Mouse (Mus musculus) spleen, postnatal 4 days (tissue): ENCODE measurements around the gene Galnt10.

Experiments used
- DNase-seq, 2 experiments: peaks; one replicate each; pipeline ENCODE4 v3.0.0; 2022; ENCODE audit warnings: low spot score in 2 of 2

The Galnt10 gene

DNA sequence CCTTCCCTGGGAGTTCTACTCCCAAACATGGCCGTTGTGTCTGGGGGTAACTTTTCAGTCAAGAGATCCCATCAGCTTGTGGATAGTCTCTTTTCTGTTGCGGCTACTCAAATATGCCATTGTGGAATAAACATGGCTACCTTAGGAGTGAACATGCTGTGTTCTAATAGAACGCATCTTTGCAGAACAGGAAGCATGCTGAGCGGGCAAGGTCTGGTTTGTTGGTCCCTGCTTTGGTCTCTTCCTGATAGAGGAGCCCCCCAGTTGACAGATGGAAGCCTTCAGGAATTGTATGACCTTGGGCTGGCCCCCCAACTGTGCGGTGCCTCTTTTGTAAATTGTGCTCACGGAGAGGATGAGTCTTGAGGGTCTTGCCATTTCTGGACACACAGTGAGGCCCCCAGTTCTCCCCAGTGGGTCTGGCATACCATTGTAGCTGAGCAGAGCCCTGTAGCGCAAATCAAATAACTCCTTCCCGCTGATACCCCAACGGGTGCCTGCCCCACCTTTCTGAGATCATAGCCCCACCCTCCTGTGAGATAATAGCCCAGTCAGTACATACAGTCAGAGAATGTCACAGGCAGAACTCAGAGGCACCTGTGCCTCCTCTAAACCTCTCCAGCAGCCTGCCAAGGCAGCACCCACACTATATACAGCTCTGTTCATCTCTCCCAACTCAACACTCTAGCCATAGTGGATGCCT, 12.3 kb downstream of the Galnt10 start:
- peak; percentile 47 to 64 for DNase-seq

DNA sequence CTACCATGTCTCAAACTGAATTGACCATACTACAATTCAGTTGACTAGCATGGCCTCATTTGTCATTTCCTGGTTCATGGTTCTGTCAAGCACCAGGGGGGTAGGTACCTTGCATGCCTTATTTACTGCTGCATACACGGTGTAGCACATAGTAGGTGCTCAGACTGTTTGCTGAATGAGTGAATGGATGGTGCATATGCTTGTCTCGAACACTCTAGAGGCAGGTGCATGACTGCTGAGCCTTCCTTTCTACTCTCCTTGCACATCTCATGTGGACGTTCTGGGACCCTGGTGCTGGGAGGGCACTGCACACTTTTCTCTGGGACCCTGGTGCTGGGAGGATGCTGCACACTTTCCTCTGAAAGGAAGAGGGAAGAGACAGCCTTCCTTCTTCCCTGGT, 13.0 kb downstream of the Galnt10 start:
- DNase-seq, result peak; percentile 8 to 52

DNA sequence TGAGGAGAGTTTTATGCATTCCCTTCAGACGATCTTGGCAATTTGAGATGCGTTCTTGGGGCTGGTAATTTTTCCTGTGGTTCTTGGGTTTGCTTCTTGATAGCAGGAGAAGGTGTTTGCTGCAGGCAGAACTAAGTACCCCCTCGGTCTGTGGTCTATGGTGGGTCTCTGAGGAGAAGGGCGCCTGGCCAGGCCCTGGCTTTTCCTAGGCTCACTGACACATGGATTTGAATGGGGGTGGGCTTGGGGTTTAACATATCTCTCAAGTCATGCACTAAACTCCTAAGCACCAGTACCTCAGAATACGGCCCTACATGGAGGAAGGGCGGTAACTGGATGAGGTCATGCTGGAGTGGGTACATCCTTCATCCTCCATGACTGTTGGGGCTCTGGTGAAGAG, 13.5 kb downstream of the Galnt10 start:
- DNase-seq, result peak in 1 of 2 experiments; percentile 56

DNA sequence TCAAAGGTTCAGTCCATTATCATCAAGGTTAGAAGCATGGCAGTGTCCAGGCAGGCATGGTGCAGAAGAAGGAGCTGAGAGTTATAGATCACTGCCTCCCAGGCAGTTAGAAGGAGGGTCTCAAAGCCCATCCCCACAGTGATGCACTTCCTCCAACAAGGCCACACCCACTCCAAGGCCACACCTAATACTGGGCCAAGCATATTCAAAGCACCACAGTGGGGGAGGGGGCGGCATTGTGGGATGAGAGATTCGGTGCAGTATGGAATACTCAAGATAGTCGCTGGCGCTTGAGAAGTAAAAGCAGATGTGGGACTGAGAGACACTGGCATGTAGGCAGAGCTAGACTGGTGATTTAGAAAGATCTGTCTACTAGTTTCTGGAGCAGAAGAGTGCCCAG, 14.9 kb downstream of the Galnt10 start:
- DNase-seq, result peak; percentile 14 to 59

DNA sequence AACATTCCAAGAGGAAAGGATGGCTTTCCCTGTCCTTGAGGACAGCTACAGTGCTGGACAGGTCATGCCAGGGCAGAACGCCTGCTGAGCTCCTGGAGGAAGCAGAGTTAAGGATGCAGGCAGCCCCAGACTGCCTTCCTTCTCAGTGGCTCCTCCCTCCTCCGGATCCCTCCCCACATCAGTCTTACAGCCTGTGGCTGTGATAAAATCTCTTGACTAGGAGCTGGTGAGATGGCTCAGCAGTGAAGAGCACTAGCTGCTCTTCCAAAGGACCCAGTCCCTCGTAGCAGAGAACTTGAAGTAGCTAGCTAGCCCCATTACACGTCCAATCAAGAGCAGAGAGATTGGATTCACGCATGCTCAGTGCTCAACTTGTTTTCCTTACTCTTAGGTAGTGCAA, 15.6 kb downstream of the Galnt10 start:
- peak; percentile 21 to 60 for DNase-seq

DNA sequence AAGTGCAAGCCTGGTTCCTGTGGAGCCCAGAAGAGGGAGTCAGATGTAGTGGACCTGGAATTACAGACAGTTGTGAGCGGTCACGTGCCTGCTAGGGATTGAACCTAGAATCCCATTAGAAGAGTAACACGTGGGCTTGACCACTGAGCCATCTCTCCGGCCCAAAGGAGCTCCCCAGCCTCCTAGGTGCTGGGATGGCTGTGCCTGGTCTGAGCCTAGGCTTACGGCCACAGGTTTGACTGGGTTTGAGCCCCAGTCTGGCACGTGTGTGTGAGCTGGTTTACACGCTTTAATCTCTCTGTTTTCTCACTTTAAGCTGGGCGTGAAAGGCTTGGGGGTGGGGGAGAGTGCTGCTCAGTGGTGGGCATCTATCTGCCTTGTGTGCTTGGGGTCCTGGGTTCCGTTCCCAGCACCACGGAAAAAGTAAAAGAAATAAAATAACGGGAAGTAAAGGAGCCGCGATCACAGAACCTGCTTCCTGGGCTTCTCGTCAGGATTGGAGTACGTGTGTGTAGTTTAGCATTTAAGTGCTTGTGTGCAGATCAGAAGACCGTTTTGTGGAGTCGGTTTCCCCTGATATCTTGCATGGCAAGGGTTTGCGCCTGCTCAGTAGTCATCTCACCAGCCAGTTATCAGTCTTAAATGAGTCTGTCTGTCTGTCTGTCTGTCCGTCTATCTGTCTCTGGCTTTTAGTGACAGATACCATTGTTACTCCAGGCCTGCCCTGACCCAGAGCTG, 16.4 kb downstream of the Galnt10 start:
- peak; percentile 11 to 58 for DNase-seq

DNA sequence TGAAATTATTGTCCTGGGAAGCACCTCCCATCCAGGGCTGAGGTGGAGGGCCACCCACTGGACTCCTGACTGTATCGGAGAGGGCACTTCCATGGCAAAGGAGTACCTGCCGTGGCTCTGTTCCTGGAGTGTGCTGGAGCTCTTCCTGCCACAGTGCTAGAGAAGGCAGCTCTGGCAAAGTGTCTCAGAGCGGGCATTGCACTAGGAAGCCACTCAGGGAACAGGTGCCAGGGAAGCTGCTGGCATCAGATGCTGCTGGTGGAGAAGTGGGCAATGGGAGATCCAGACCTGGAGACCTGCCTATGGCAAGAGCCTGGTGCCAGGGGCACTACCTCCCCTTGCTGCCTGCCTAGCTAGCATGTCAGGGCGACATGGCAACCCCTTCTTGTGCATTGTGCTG, 17.0 kb downstream of the Galnt10 start:
- peak; percentile 11 to 56 for DNase-seq

DNA sequence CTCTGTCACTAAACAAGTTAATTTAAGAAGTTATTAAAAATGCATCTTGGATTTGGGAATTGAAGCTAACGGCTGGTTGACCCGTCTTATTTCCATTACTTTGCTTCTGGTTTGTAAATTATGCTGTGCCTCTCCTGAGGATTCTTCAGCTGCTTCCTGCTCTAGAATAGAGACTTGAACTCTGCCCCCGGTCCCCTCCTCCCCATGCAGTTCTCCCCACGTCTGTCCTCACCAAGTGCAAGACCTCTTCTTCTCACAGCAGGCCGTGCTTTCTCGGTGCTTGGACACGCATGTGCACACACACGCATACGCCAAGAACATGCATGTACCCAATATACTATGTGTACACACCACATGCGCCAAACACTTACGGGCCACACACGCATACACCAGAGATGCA, 18.0 kb downstream of the Galnt10 start:
- DNase-seq, result no peak

DNA sequence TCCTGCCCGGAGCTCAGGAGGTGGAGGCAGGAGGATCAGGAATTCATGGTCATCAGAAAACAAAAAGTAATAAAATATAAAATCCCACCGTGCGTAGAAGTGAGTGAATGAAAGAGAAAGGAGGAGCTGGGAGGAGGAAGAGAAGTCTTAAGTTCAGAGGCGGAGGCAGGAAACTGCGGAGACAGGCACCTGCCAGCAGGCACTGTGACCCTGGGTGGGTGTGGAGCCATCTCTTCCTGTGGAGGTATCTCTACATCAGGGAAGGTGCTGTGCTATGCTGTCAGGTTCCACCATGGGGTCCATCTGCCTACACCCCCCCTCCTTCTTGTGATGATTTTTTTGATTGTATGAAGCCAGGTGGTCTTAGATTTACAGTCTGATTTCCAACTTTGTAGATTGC, 19.5 kb downstream of the Galnt10 start:
- no peak for DNase-seq

DNA sequence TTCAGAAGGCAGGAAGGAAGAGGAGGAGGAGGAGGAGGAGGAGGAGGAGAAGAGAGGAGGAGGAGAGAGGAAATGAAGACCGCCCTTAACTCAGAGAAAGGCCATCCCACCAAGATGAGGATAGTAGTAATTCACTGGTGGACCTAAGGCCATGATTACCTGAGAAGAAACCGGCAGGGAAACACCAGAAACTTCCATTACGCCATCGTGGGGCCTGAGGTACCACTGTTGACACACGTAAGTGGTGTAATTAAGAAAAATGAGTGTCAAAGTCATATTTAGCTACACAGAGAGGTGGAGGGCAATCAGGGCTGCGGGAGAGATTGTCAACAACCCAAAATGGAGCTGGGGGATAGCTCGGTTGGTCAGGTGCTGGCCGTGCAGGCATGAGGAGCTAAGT, 23.0 kb downstream of the Galnt10 start:
- no peak for DNase-seq

DNA sequence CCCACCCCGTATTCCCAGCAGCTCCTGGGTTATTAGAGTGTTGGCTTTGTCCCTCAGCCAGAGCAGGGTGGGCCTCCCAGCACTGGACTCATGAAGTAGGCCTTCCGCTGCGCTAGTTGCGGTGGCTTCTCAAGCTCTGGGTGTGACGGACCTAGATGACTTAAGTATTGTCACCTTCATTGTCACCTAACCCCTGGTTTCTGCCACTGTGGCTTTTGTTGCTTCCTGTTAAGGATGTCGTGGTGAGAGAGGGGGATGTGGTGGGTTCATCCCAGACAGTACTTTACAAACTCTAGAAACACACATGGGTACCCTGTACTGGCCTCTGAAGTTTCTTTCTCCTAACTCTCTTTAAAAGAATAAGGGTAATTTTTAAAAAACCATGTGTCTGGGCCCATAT, 24.3 kb downstream of the Galnt10 start:
- DNase-seq, result no peak

DNA sequence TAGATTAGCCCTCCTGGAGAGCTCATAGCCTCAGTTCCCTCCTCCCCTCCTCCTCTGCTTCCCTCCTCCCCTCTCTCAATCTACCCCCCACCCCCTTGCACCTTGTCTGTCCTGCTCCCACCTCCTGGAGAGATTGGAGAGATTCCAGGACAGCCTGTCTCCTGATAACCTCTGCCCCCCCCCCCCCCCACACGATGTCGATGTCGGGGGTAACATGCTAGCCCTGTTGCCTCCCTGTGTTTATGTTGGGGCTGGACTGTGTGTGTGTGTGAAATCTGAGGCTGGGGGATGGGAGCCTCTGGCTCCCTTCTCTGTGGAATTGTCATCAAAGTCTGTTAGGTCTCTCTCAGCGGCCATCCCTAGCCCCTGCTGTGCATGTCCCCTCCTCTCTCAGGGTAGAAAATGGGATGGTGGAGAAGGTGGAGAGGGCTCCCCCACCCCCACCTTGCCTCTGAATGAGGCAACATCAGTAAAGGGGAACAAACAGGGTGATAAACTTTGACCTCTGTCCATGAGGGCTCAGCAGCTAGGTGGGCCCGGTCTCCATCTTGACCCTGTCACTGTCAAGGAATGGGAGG, 26.0 kb downstream of the Galnt10 start:
- no peak for DNase-seq

DNA sequence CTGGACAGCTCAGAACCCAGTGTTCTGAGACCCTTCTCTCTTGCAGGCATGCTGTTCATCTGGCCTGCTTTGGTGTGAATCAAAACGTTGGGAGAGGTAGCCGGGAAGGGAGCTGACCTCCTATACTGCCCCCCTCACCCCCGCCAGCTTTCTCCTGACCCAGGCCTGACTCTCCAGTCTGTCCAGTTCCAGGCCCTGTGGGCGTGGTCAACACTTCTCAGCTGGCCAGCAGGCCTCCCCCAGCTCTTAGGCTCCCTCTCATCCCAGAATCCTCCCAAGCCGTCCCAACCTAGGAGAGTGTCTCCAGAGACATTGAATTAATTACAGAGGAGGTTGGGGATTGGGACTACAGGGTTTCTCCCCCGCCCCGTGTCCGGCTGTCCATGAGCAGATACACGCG, 26.6 kb downstream of the Galnt10 start:
- DNase-seq, result no peak

DNA sequence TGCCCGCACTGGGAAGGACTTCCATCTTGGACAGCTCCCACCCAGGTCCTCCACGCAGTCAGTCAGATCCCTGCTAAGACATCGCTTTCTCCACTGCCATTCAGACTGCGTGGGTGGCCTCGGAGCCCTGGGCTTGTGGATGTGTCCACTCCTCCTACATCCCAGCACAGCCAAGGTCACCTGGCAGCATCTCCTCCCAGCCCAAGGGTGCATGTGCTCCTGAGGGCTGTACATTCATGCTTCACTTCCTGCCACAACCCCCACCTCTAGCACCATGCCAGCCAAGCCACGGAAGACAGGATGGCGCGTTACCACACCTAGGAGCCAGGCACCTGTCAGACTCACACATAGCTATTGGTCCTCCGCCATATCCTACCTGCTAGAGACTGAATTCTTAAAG, 27.8 kb downstream of the Galnt10 start:
- DNase-seq, result no peak

DNA sequence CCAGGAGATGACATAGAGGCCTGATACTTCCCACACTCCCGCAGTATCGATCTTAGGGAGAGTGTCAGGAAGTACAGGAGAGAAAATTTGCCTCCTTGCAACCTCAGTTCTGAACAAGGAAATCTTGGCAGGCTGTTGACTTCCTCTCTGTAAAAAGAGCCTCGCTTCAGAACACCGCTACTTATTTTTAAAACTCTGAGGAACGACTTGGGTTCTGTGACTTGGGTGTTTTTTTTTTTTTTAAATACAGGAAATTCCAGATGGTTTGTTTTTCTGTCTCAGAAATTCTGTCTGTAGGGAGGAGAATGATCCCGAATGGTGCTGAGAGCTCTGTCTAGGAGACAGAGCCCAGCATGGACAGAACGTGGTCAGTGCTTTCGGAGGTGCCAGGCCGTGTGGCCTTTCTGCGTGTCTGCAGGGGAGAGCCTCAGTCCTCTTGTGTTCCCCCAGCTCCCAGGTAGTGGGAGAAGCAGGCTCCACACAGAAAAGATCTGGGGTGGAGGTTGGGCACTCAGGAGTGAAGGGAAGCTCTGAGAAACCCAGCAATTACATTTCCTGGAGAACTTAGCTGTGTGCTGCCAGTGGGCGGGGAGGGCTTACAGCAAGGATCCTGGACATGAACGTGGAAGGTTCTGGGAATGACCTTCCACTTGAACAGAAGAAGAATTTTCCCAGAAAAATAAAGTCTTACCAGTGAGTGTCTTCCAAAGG, 28.9 kb downstream of the Galnt10 start:
- no peak for DNase-seq

DNA sequence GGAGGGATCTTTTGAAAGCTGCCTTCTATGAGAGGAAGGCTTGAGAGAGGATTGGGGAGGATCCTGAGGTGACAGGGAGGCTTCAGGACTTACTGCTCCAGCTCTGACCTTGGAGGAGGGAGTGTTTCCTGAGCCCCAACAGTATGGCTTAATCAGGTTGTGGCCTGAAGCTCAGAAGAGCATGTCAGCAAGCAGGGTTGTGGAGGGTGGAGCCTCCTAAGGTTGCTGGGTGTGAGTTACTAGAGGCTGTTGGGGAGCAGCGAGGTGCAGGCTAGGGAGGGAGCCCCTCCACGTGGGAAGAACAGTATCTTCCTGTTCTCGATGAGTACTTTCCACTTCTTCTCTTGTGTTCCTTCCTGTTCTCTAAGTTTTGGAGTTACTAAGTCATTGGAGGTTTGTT, 32.0 kb downstream of the Galnt10 start:
- no peak for DNase-seq

DNA sequence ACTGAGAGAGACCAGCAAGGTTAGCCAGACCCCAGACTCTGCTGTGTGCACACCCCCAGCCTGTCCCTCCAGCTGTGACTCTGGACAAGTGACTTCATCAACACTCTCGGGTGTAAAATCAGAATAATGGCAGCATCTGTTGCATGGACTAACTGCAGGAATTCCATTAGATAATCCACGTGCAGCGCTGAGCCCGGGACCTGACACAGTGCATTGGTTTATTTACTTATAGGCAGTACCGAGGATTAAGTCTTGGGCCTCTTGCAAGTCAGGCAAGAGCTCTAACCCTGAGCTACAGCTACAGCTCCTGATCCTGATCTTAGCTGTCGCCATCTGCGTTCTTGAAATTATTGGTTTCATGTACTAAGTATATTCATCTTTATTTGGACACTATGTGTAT, 37.3 kb downstream of the Galnt10 start:
- DNase-seq, result no peak

DNA sequence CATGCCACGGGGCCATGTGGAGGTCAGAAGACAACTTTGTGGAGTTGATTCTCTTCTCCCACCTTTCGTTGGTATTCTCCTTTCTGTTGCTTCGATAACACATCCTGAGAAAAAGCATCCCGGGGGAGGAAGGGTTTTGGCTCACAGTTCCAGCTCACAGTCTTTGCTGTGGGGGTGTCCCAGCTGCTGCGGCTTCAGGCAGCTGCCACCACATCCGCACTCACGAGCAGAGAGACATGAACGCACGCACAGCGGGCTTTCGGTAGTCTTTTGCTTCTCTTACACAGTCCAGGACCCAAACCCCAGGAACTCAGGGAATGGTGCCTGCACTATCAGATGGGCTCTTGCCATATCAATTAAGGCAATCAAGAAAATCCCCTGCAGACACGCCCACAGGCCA, 37.9 kb downstream of the Galnt10 start:
- no peak for DNase-seq

DNA sequence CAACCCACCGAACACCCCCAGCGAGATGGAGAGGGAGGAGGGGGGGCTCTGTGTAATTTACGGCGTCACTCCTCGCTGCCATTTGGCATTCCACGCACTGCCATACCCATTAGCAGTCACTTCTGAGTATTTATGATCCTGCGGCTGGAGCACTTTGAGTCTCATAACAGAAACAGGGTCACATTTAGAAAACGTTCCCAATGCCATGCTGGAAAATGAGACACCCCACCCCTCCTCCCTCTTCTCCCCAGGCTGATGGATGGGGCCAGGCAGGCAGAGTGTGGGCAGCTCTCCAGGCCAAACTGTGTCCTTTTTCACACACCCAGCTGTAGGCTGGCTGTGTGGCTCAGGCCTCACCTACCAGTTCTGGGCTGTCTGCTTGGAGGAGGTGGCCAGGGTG, 38.7 kb downstream of the Galnt10 start:
- no peak for DNase-seq

DNA sequence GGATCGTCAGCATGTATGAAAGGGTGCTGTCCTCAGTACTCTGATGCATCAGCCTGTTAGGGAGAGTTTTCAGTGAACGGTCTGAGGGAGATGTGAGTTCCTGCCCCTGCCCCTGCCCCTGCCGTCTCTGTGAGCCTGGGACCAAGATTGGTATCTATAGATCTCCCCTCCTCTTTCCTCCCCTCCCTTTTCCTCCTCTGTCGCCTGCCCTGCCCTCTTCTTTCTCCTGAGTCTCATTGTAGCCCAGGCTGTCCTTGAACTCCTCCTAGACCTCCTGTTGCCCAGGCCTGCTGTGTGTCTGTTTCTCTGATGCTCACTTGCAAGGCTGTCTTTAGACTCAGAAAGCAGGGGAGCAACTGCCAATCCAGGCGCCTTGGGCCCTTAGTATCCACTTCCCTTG, 39.6 kb downstream of the Galnt10 start:
- DNase-seq, result no peak

DNA sequence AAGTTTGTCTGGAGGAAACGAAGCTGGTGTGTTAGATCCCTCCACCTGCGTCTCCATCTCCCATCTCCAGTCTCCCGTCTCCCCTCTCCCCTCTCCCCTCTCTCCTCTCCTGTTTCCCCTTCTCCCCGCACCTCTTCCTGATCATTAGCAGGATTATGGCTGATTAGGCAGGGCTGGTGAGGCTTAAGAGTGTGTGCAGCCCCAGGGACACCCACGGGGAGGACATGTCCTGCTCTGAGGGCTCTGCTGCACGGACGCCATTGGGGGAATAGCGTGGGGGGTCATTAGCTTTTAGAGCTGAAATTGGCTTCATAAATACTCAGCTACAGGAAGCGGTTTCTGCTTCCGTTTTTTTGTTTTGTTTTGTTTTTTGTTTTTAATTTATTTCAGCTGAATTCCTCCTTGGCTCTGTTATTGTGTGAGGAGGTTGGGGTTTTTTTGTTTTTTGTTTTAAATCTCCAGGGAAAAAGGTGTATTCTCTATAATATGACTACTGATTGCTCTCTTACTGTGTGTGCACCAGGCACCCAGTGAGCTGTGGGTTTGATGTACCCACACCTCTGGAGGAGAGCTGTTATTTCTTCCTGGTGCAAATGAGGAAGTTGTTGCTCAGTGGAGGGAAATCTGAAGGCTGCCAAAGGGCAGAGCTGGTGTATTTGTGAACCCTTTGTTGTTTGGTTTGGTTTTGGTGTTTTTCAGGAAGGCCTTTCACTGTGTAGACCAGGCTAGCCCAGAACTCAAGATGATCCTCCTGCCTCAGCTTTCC, 40.6 kb downstream of the Galnt10 start:
- no peak for DNase-seq

DNA sequence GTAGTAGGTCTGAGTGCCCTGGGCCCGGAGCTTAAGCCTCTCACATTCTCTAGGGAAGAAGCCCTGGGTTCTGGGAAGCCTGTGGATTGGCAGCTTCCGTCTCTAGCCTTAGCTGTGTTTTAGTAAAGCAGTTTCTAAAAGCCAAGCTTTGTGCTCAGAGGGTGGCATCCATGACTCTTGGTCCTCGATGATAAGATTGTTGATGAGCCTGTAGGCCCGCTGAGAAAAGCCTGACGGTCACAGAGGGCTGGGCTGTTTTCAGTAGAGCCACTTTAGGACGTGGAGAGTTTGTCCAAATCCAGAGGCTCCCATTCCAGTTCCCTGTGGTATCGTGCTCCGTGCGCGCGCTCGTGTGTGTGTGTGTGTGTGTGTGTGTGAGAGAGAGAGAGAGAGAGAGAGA, 41.6 kb downstream of the Galnt10 start:
- no peak for DNase-seq
